Mouse (Mus musculus) skeletal muscle tissue, adult 2 months (tissue): ENCODE measurements at regions not wholly inside any gene's neighbourhood (a gene's known extent, or its start where the extent isn't known, plus 50 kb on each side); places are given as distances from the start of the nearest gene placed in this dataset.

Source experiments
- DNase-seq: peaks from one replicate; pipeline ENCODE4 v3.0.0-alpha.2; 2012; ENCODE audit warnings: low read depth, low spot score

DNA sequence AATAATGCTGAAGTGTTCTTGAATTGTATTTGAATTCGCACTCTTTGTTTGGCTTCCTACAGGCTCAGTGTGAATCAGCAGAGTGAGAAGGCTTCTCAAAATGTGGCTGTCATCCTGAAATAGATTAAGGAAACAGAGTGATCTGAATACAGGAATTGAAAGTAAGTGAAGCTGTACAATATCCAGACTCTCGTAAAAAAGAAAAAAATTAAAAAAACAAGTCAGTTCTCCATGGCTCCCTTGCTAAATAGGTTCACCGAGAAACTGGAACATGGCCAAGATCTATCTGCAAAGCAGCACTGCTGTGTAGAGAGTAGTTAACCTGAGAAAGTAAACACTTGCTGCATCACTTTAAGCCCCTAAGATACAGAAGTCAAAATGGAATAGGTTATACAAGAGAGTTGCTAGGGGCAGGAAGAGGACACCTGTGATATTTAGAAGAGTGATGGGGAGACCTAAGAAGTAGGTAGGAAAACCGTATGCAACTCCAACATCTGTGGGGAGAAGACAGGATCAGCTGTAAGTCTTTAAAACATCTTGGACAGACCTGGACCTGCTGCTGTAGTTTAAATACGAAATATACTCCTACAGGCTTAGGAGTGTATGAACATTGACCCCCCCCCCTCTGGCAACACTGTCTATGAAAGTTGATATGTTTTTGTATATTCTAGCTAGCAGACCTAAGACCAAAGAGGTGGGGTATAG lies 423.3 kb downstream of the Basp1 start:
- DNase-seq, result no peak

DNA sequence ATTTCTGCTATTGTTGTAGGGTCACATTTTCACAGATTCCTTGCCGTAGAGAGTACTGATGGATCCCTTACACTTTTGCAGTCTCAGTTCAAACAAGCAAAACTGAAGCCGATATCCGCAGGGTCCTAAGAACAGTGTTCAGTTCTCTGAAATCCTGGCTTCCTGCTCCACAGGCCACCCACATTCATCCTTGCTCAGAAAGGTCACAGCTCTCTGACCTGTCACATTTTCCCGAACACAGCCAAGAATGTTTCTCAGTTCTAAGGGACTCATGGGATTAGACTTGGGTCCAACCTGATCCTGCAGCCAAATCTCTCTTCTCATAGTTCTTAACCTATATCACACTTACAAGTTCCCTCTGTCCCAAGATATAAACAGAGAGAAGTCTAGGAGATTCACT lies 432.7 kb downstream of the Basp1 start:
- DNase-seq, result no peak

DNA sequence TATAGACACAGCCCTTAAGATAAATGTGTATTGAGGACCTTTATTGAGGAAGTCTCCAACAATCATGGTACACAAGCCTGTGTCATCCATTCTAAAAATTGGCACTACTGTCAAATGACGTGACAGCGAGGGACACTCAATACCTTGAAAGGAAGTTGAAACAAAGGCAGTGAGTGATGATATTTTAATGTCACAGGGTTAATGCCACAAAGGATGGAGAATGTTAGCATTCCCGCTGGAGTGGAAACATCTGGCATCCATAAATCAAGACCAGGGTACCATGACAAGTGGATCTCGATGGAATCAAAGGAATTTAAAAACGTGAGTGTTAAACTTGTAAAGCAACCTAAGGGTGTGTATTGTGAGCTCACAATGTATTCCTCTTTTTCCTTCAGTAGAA lies 441.5 kb downstream of the Basp1 start:
- no peak for DNase-seq

GRCm38 (mm10) chr15:24969391-24969812 lies 444.2 kb downstream of the Basp1 start:
- DNase-seq, result no peak

DNA sequence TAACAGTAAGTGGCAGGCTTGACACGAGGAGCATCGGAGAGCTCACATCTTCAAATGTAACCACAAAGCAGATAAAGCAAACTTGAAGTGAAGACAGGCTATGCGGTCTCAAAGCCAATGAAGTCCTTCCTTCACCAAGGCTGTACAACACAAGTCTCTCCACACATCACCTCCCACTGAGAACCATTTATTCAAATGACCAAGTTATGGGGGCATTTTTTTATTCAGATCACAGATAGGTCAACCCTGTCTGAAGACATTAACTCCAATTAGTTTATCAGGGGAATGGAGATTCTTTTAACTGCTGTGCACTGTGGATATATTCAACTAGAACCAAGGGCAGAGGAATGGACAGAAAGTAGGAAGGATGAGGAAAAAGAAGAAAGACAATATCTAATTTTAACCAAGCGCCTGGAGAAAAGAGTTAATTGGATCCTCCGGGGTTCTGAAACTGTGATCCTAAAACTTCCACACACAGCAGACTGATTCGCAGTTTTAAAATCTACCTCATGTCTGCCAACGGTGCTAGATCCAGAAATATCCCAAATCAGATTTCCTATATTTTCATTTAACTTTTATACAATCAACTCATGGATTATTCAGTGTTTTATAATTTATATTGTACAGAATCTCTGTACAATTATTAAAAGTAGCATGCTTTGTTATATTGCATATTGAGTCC lies 444.8 kb downstream of the Basp1 start:
- DNase-seq, result no peak

GRCm38 (mm10) chr15:24929742-24930141 lies 483.8 kb downstream of the Basp1 start:
- DNase-seq, result no peak

GRCm38 (mm10) chr15:24911866-24912265 lies 501.7 kb downstream of the Basp1 start:
- DNase-seq, result no peak

GRCm38 (mm10) chr15:24911466-24911865 lies 502.1 kb downstream of the Basp1 start:
- DNase-seq, result no peak

DNA sequence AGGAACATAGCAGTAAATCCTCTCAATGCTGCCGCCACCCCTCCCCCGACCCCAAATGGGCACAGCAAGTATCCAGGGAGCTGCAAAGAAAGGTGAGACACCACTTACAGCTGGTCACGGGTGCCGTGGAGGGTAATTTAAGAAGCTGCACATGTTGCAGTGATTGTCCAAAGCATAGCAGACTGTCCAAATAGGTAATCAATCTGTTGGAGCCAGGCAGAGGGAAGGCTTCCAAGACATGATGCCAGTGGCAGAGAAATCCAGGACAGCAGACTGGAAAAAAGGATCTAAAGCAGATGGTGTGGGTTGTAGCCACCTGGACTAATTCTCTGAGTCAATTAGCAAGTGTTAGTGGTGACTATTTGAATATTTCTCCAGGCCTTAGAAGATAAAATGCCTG lies 506.6 kb downstream of the Basp1 start:
- peak; percentile 3 for DNase-seq

DNA sequence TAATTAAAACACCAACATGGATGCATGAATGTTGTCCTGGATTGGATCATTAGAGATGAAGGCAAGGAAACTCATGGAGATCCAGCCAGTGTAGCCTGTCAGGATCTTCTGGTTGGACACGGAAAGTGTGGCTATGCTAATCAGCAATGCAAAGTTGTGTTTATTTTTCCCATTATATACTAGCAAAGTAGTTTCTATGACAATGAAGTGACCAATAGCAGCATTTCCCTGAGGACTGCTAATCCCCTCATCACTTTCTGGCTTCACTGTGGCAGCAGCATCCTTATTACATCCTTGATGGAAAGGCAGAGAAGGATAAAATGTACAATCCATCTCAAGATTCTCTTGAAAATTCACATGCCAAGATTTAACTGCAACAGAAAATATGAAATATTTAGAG lies 534.7 kb downstream of the Basp1 start:
- DNase-seq, result no peak

GRCm38 (mm10) chr15:24877711-24878598 lies 535.6 kb downstream of the Basp1 start:
- no peak for DNase-seq

DNA sequence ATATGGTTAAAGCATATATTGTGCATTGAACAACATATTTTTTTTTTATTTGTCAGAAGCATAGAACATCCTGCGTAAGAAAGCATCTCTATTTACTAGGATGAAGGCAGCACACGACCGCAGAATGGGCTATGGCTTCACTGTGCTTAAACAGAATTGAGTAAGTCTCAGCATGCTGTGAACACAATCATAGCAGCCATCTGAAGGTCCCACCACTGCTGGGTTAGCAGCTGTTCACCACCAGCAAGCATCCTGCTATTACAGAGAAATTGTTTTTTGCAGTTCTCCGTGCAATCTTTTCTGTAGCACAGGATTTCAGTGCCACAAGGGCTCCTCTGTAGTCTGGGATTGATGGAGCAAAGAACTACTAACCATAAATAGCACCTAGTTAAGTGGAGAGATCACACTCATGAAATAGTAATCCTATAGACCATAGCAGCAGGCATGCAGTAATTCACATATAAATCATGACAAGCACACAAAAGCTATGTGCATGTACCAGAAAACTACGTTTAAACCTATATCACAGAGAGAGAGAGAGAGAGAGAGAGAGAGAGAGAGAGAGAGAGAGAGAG lies 537.3 kb downstream of the Basp1 start:
- DNase-seq, result no peak

GRCm38 (mm10) chr15:24840271-24840670 lies 573.3 kb downstream of the Basp1 start:
- DNase-seq, result no peak

DNA sequence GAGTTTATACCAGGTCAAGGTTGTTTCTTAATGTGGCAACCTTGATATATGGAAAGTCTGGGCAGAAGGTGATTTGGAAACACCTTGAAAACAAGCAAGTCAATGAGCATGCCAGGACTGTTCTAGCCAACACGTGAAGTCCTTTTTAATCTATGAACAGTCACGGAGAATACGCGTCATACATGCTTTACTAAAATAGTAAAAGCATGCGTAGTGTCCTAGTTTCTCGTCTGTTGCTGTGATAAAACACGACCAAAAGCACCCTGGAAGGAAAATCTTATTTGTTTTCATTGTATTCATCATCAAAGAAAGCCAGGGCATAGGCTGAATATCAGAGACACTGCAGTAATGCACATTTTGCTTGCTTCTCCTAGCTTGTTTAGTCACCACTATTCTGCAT lies 575.2 kb downstream of the Basp1 start:
- no peak for DNase-seq

GRCm38 (mm10) chr15:24827881-24828280 lies 585.7 kb downstream of the Basp1 start:
- DNase-seq, result no peak

DNA sequence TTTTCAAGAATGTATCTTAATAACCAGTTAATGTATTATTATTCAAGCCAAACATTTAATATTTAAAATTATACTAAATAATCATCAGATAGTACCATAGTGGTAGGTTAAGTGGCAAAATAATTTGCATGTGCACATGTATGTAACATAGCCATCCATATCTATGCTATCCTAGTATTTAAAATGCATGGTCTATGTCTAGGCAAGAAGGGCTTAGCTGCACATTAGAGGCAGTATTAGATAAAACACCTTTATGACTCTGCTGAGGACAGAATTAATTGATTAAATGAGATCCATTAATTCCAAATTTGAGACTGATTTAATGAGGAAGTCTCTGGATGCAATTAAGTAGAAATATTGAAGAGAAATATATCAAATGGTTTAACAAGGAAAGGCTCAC lies 586.3 kb downstream of the Basp1 start:
- no peak for DNase-seq

- no peak for DNase-seq
Measured at GRCm38 (mm10) chr15:24796836-24797235, 616.7 kb downstream of the Basp1 start.

DNA sequence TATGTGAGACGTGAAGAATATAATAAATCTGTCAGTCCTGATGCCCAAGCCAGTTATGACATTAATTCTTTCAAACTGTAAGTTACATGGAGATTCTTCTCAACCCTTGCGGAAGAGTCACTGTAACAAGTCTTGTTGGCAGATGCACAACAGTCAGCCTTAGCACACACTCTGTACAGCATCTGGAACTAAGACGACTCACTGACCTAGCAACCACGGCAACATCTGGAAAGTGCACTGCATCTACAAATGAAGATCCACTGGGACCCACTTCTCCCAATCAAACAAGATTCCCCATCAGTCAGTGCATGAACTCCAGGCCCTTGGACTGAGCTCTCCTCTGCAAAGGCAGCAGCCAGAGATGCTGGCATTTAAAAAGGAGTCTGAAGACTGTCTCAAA lies 620.2 kb downstream of the Basp1 start:
- peak; percentile 49 for DNase-seq

GRCm38 (mm10) chr15:24786336-24786735 lies 627.2 kb downstream of the Basp1 start:
- DNase-seq, result no peak

DNA sequence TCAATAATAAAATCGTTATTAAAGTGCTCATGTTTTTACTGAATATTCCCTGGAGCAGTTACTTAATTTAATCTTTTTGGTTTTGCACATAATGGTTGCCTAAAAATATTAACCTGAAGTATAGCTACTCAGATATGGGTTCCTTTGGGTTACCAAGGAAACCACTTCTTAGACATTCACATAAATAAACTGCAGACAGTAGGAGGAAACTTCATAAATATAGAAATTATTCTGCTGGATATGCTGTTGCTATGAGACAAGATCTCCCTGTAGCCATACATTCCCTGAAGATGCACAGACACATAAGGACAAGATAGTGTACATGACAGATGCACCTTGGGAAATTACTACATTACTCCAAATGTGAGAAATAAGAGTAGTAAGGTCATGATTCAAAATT lies 635.3 kb downstream of the Basp1 start:
- DNase-seq, result no peak

DNA sequence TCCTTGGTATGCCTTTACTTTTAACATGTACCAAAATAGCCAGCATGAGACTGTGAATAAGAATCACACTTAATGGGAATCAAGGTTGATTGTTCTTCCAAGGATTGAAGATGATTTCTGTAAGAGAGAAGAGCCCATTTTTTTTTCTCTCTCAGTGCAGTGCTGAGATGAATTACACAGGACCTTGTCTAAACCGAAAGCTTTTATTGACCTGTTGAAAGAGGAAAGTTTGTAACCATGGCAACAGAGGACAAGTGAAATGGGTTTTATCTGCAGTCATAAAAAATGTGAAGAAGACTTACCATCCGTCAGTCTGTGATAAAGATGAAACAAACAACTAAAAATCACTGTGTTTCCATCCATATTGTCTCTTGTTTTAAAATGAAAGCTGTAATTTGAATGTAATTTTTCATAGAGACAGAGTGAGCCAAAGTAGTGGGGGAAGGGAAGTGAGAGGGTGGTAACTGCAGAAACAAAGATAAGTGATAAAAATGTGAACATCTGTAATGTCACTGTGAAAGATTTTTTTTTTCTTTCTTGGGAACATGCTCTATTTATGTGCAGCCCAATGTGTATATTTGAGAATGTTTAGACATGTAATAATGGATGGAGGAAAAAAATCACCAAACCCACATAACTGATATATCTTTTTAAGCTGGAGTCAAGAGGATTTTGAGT lies 661.9 kb downstream of the Basp1 start:
- DNase-seq, result no peak

- no peak for DNase-seq
Measured at GRCm38 (mm10) chr15:24743240-24743639, 670.3 kb downstream of the Basp1 start.
